Mouse (Mus musculus) brain, embryonic 14.5 days (tissue): ENCODE measurements around the gene Bach2.

Source experiments
- CTCF ChIP-seq: fragments of 200-500 bp; IDR thresholded peaks from 2 replicates; pipeline ENCODE4 v1.5.1; 2012; ENCODE audit warnings: inconsistent platforms, mild to moderate bottlenecking, moderate library complexity, borderline replicate concordance; ENCODE audit not compliant: insufficient read depth, insufficient read length; ENCODE audit errors: extremely low read depth
- POLR2A ChIP-seq: fragments of 200-500 bp; IDR thresholded peaks from 2 replicates; pipeline ENCODE4 v1.6.1; 2012; ENCODE audit warnings: mild to moderate bottlenecking, inconsistent platforms, borderline replicate concordance; ENCODE audit not compliant: poor library complexity, insufficient read depth, insufficient read length, severe bottlenecking; ENCODE audit errors: extremely low read depth

DNA sequence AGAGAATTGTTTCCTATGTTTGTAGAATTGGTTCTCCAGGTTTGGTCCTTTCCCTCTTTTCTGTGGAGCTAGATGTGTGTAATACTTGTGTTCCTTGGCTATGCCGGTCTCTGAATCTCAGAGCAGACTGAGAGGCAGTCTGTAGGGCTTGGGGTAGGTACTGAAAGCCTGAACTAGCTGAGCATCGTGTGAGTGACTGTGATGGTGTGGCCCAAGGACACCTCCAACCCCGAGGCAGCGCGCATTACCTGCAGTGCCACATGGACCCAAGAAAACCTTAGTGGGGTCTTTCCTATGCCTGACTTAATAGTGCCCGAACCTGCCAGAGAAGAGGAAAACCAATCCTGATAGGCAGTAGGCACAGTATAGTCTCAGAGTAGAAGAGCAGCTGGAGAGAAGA lies 85.5 kb downstream of the Bach2 start:
- TF ChIP-seq POLR2A (no peak), CTCF (no peak)
